Mouse (Mus musculus) forebrain, embryonic 12.5 days (tissue): Measurements from ENCODE around the gene Bap1. TPM values are rescaled to one million over a fixed set of nuclear protein-coding genes. Genes with fewer than 3 reads are reported as not detected.

Source experiments
- ATAC-seq: fragments of 200-750 bp; cut with Nextera tagmentation; 2 replicates; pipeline ENCODE4 v1.8.0; 2017; ENCODE audit warnings: moderate TSS enrichment; ENCODE audit not compliant: low FRiP score
- H3K27ac ChIP-seq: fragments of 300-500 bp; sonication (generic); 2 replicates; pipeline ENCODE4 v1.5.1; 2016; ENCODE audit warnings: mild to moderate bottlenecking
- H3K27me3 ChIP-seq: fragments of 300-500 bp; sonication (generic); 2 replicates; pipeline ENCODE4 v1.6.1; 2016; ENCODE audit warnings: mild to moderate bottlenecking
- H3K36me3 ChIP-seq: fragments of 300-500 bp; sonication (generic); replicated peaks from 2 replicates; pipeline ENCODE4 v1.6.1; 2016; ENCODE audit warnings: mild to moderate bottlenecking
- H3K4me1 ChIP-seq: fragments of 300-500 bp; sonication (generic); 2 replicates; pipeline ENCODE4 v1.6.1; 2016
- H3K4me2 ChIP-seq: fragments of 300-500 bp; sonication (generic); 2 replicates; pipeline ENCODE4 v1.6.1; 2016; ENCODE audit warnings: mild to moderate bottlenecking, moderate library complexity
- H3K4me3 ChIP-seq: fragments of 300-500 bp; sonication (generic); replicated peaks from 2 replicates; pipeline ENCODE4 v1.5.1; 2016; ENCODE audit warnings: mild to moderate bottlenecking
- H3K9ac ChIP-seq: fragments of 300-500 bp; sonication (generic); 2 replicates; pipeline ENCODE4 v1.6.1; 2016; ENCODE audit warnings: mild to moderate bottlenecking
- H3K9me3 ChIP-seq: fragments of 300-500 bp; sonication (generic); 2 replicates; pipeline ENCODE4 v1.6.1; 2016
- WGBS: fragments of 180-500 bp; shearing (Covaris S2); methylation state at CpG from one replicate; pipeline ENCODE4 v1.1.7; 2016; 5-methylcytosine and 5-hydroxymethylcytosine counted together
- polyA plus RNA-seq: library from polyadenylated mRNA; unstranded; fragments of >200 nt; fragmentation: Nextera tagmentation; extraction: Ambion mirVana; gene quantifications from 2 replicates; pipeline ENCODE4 v1.2.1, GENCODE M21; 2016

Gene Bap1
- polyA plus RNA-seq, 1 experiment from 2014 or later = 130 TPM

DNA sequence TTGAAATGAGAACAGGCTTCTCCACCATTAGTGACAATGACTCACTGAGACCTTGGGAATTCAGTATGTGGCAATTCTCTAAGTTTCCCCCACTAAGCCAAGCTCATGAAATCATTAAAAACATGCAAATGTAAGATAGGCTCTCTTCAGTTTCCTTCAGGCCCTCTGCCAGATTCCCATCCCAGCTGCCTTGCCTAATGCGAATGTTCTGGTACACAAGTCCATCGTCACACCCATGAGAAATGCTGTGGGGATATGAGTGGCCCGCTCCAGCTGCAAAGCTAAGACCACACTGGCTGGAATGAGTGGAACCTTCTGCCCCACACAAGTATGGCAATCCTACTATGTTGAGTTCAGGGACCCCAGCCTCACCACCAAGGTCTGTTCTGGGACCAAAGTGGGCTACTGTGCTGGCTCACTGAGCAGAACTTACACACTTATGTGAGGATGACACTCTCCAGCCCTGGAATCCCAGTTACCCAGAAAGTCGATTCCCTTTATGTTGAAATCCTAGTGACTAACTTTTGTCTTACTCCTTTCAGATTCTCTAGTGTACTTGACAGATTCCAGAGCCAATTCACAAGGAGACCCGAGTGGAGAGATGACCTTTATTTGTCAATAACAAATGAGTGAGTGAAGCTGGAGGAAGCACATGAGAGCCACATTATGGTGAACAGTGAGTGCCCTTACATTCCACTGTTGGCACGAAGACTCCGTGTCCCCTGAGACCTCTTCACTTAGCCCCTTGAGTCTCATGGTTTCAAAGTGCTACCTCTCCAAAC lies 14.0 kb upstream of the Bap1 start:
- ATAC-seq = no peak

DNA sequence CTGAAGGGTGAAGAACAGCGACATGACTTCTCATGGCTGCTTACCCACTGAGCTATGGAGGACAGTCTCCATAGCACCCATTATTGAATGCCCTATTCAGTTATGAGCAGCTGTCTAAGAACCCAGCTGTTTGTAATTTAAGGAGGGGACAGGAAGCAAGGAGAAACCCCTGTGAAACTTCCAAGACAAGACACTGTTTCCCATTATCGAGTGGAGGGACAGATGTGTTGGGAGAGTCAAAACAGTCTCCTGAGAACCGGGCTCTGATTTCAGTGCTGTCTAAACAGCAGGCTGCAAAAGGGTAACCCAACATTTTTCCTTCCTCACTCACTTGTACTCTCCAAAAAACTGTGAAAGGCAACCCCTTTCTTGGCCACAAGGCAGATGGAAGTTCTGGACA lies 10.7 kb upstream of the Bap1 start:
- H3K27me3 ChIP-seq = no peaks in the 10 kb centered on the region
- no peaks in the 10 kb centered on the region for H3K4me1 ChIP-seq
- no peak overlapping the region for H3K27ac ChIP-seq
- H3K9me3 ChIP-seq = no peaks in the 10 kb centered on the region
- no peak overlapping the region for H3K9ac ChIP-seq
- H3K36me3 ChIP-seq = no peaks in the 10 kb centered on the region
- no peak overlapping the region for H3K4me2 ChIP-seq
- no peak overlapping the region for H3K4me3 ChIP-seq
- 69% methylated on average over 3 of the region's 3 CpGs for WGBS
- no peak for ATAC-seq

More for the DNA sequence above, 14.0 kb upstream of the Bap1 start:
- Histone ChIP-seq H3K27ac (no peak overlapping the region), H3K27me3 (no peaks in the 10 kb centered on the region), H3K9me3 (no peaks in the 10 kb centered on the region), H3K4me2 (no peak overlapping the region), H3K4me3 (no peak overlapping the region), H3K36me3 (no peaks in the 10 kb centered on the region), H3K4me1 (0 out of 2 replicates have a peak, but pooled peaks cover 3% of the 10 kb centered on the region), H3K9ac (no peak overlapping the region)
- 84% methylated on average over 7 of the region's 7 CpGs for WGBS

DNA sequence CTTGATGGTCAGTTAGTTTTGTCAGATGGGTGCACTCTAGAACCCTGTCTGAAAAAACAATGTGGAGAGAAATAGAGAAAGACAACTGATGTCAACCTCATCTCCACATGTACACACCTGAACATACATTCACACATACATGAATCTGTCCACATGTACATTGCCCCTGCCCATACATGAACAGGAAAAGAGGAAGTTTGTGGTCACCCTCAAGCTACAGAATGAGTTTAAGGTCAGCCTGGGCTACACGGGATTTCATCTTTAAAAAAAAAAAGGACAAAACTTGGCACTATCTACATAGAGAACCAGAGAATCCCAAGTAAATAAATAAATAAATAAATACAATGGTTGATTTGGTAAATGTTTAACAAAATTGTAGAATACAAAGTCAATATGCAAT lies 6.5 kb upstream of the Bap1 start:
- Histone ChIP-seq H3K27me3 (no peaks in the 10 kb centered on the region), H3K4me2 (no peak overlapping the region), H3K4me1 (0 out of 2 replicates have a peak, but pooled peaks cover 1% of the 10 kb centered on the region), H3K9ac (no peak overlapping the region), H3K36me3 (no peaks in the 10 kb centered on the region), H3K27ac (no peak overlapping the region), H3K4me3 (no peak overlapping the region), H3K9me3 (no peaks in the 10 kb centered on the region)
- WGBS = 81% methylated on average over 1 of the region's 1 CpGs
- ATAC-seq = no peak

DNA sequence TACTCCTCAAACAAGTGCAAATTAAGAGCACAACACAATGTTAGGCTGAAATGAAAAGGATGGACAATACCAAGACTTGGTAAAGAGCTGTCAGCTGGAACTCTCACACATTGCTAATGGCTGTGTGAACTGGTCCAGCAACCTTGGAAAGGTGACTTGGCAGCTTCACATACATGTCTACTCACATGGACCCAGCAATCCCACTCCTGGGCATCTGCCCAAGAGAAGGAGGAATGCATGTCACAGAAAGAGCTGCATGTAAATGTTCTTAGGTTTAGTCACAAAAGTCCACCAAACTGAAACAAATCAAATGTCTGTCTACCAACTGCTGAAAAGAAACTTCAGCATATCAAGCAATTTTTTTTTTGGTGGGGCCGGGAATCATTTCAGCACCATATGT lies 5.3 kb upstream of the Bap1 start:
- H3K4me2 ChIP-seq = no peak overlapping the region
- no peaks in the 10 kb centered on the region for H3K9me3 ChIP-seq
- no peaks in the 10 kb centered on the region for H3K36me3 ChIP-seq
- no peak overlapping the region for H3K9ac ChIP-seq
- ATAC-seq = no peak
- H3K4me3 ChIP-seq = no peak overlapping the region
- no peak overlapping the region for H3K27ac ChIP-seq
- H3K4me1 ChIP-seq = peaks cover 8% of the 10 kb centered on the region
- 82% methylated on average over 1 of the region's 1 CpGs for WGBS
- no peaks in the 10 kb centered on the region for H3K27me3 ChIP-seq

GRCm38 (mm10) chr14:31248396-31248795 lies 2.9 kb upstream of the Bap1 start:
- Histone ChIP-seq H3K27me3 (no peaks in the 10 kb centered on the region), H3K4me1 (peaks cover 22% of the 10 kb centered on the region), H3K36me3 (peaks cover 7% of the 10 kb centered on the region), H3K4me2 (no peak overlapping the region), H3K4me3 (no peak overlapping the region), H3K9me3 (no peaks in the 10 kb centered on the region), H3K9ac (no peak overlapping the region), H3K27ac (no peak overlapping the region)
- WGBS = 95% methylated on average over 6 of the region's 6 CpGs
- no peak for ATAC-seq

- Histone ChIP-seq H3K9me3 (no peaks in the 10 kb centered on the region), H3K4me3 (peak overlapping the region; percentile 93), H3K9ac (peak overlapping the region; percentile 96), H3K4me1 (peaks cover 22% of the 10 kb centered on the region), H3K27me3 (no peaks in the 10 kb centered on the region), H3K4me2 (peak overlapping the region; percentile 92), H3K27ac (peak overlapping the region; percentile 91), H3K36me3 (peaks cover 28% of the 10 kb centered on the region)
- 23% methylated on average over 38 of the region's 38 CpGs for WGBS
- ATAC-seq = 0 out of 2 replicates have a peak, but pooled peaks have one; percentile 15
Observed at GRCm38 (mm10) chr14:31250222-31251083, 797 bp upstream of the Bap1 start.

- peak overlapping the region; percentile 91 for H3K27ac ChIP-seq
- H3K4me1 ChIP-seq = peaks cover 22% of the 10 kb centered on the region
- H3K4me3 ChIP-seq = peak overlapping the region; percentile 93
- no peaks in the 10 kb centered on the region for H3K27me3 ChIP-seq
- 3% methylated on average over 13 of the region's 18 CpGs for WGBS
- peak overlapping the region; percentile 92 for H3K4me2 ChIP-seq
- ATAC-seq = no peak; the same call in 1 of the 2 replicates
- H3K36me3 ChIP-seq = peaks cover 40% of the 10 kb centered on the region
- H3K9ac ChIP-seq = peak overlapping the region; percentile 96
- H3K9me3 ChIP-seq = no peaks in the 10 kb centered on the region
Observed at GRCm38 (mm10) chr14:31251626-31252025, 376 bp downstream of the Bap1 start.

- Histone ChIP-seq H3K9me3 (no peaks in the 10 kb centered on the region), H3K27ac (no peak overlapping the region), H3K9ac (peak overlapping the region; percentile 96), H3K4me2 (peak overlapping the region; percentile 92), H3K36me3 (peaks cover 44% of the 10 kb centered on the region), H3K4me1 (peaks cover 22% of the 10 kb centered on the region), H3K4me3 (peak overlapping the region; percentile 93), H3K27me3 (no peaks in the 10 kb centered on the region)
- WGBS = 88% methylated on average over 5 of the region's 5 CpGs
- no peak for ATAC-seq
Observed at GRCm38 (mm10) chr14:31252091-31252490, 841 bp downstream of the Bap1 start.

- Histone ChIP-seq H3K4me3 (no peak overlapping the region), H3K36me3 (peaks cover 95% of the 10 kb centered on the region), H3K9ac (no peak overlapping the region), H3K4me1 (no peaks in the 10 kb centered on the region), H3K27me3 (no peaks in the 10 kb centered on the region), H3K27ac (no peak overlapping the region), H3K9me3 (no peaks in the 10 kb centered on the region), H3K4me2 (no peak overlapping the region; the same call in 1 of the 2 replicates)
- 97% methylated on average over 14 of the region's 14 CpGs for WGBS
- ATAC-seq = no peak
Observed at GRCm38 (mm10) chr14:31258476-31259050, 7.3 kb downstream of the Bap1 start.

GRCm38 (mm10) chr14:31260374-31260773 lies 9.1 kb downstream of the Bap1 start:
- Histone ChIP-seq H3K9ac (no peak overlapping the region), H3K4me2 (no peak overlapping the region), H3K27ac (no peak overlapping the region), H3K36me3 (peaks cover 77% of the 10 kb centered on the region), H3K9me3 (no peaks in the 10 kb centered on the region), H3K4me1 (no peaks in the 10 kb centered on the region), H3K27me3 (no peaks in the 10 kb centered on the region), H3K4me3 (no peak overlapping the region)
- WGBS = 96% methylated on average over 4 of the region's 4 CpGs
- ATAC-seq = no peak

DNA sequence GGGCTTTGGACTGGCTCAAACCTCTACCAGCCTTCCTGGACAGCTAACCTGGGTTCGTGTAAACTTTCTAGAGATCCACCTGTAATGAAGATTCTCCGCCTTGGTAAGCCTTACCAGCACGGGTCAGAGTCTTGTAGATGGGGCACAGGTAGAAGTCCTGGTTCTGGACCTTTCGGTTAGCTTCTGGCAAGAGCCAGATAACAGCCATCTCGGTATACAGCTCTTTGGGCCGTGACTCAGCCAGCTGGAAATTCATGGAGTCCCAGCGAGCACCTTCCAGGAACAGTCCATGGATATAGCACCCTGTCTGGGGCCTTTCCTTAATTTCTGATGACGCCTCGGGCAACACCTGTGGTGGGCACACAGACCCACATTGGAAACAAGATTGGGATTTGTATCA lies 9.7 kb downstream of the Bap1 start:
- Histone ChIP-seq H3K27me3 (no peaks in the 10 kb centered on the region), H3K4me2 (no peak overlapping the region), H3K27ac (no peak overlapping the region), H3K4me1 (no peaks in the 10 kb centered on the region), H3K9me3 (no peaks in the 10 kb centered on the region), H3K4me3 (no peak overlapping the region), H3K36me3 (peaks cover 71% of the 10 kb centered on the region), H3K9ac (no peak overlapping the region)
- WGBS = 94% methylated on average over 9 of the region's 9 CpGs
- ATAC-seq = no peak

GRCm38 (mm10) chr14:31267649-31268048 lies 16.4 kb downstream of the Bap1 start:
- no peaks in the 10 kb centered on the region for H3K9me3 ChIP-seq
- peaks cover 24% of the 10 kb centered on the region for H3K4me1 ChIP-seq
- ATAC-seq = no peak
- 93% methylated on average over 11 of the region's 11 CpGs for WGBS
- 0 out of 2 replicates have a peak overlapping the region, but pooled peaks have one; percentile 79 for H3K27ac ChIP-seq
- H3K4me2 ChIP-seq = 0 out of 2 replicates have a peak overlapping the region, but pooled peaks have one; percentile 51
- H3K36me3 ChIP-seq = peaks cover 5% of the 10 kb centered on the region; the same call in 1 of the 2 replicates
- no peak overlapping the region for H3K4me3 ChIP-seq
- H3K27me3 ChIP-seq = no peaks in the 10 kb centered on the region
- no peak overlapping the region for H3K9ac ChIP-seq
